Mouse (Mus musculus) brain, embryonic 14.5 days (tissue): ENCODE measurements around the gene Etfbkmt. TPM values are rescaled to one million over a fixed set of nuclear protein-coding genes. Genes with fewer than 3 reads are reported as not detected.

Source experiments
- DNase-seq: peaks from one replicate; pipeline ENCODE4 v3.0.0-alpha.2; 2011; ENCODE audit warnings: low read depth
- CTCF ChIP-seq: fragments of 200-500 bp; IDR thresholded peaks from 2 replicates; pipeline ENCODE4 v1.5.1; 2012; ENCODE audit warnings: inconsistent platforms, mild to moderate bottlenecking, moderate library complexity, borderline replicate concordance; ENCODE audit not compliant: insufficient read depth, insufficient read length; ENCODE audit errors: extremely low read depth
- POLR2A ChIP-seq: fragments of 200-500 bp; IDR thresholded peaks from 2 replicates; pipeline ENCODE4 v1.6.1; 2012; ENCODE audit warnings: mild to moderate bottlenecking, inconsistent platforms, borderline replicate concordance; ENCODE audit not compliant: poor library complexity, insufficient read depth, insufficient read length, severe bottlenecking; ENCODE audit errors: extremely low read depth
- polyA plus RNA-seq: library from polyadenylated mRNA; depleted of rRNA; stranded (reverse); fragments of >200 nt; gene quantifications from 2 replicates; pipeline ENCODE4 v1.2.3, GENCODE M21; 2012; rRNA removed

The Etfbkmt gene
- 5.3 and 6.4 TPM in 2 replicates for polyA plus RNA-seq

GRCm38 (mm10) chr6:149139471-149139870, at the start of gene Etfbkmt:
Etfbkmt (plus strand) TSS chr6:149139849.
- DNase-seq: no peak
- TF ChIP-seq CTCF (no peak), POLR2A (no peak)

GRCm38 (mm10) chr6:149092406-149092805, 47.2 kb upstream of the Etfbkmt start:
- DNase-seq: no peak
- no peak for TF ChIP-seq CTCF
- TF ChIP-seq POLR2A: no peak

GRCm38 (mm10) chr6:149093465-149093864, 46.2 kb upstream of the Etfbkmt start:
- no peak for DNase-seq
- no peak for TF ChIP-seq CTCF
- TF ChIP-seq POLR2A: no peak

GRCm38 (mm10) chr6:149094555-149094954, 45.1 kb upstream of the Etfbkmt start:
- TF ChIP-seq POLR2A (no peak), CTCF (no peak)
- DNase-seq: no peak

GRCm38 (mm10) chr6:149095389-149095788, 44.3 kb upstream of the Etfbkmt start:
- peak; percentile 47 for DNase-seq

GRCm38 (mm10) chr6:149096233-149096632, 43.4 kb upstream of the Etfbkmt start:
- no peak for TF ChIP-seq CTCF
- no peak for TF ChIP-seq POLR2A
- DNase-seq: no peak

More at GRCm38 (mm10) chr6:149095389-149095788, 44.3 kb upstream of the Etfbkmt start:
- TF ChIP-seq POLR2A (no peak), CTCF (no peak)

GRCm38 (mm10) chr6:149097276-149097675, 42.4 kb upstream of the Etfbkmt start:
- no peak for DNase-seq

GRCm38 (mm10) chr6:149098993-149099392, 40.7 kb upstream of the Etfbkmt start:
- TF ChIP-seq CTCF: no peak
- TF ChIP-seq POLR2A: no peak
- no peak for DNase-seq

More at GRCm38 (mm10) chr6:149097276-149097675, 42.4 kb upstream of the Etfbkmt start:
- TF ChIP-seq CTCF (no peak), POLR2A (no peak)

- TF ChIP-seq POLR2A: no peak
- 0 out of 2 replicates have a peak, but pooled peaks have one; percentile 0 for TF ChIP-seq CTCF
- DNase-seq: peak; percentile 83
Measured at GRCm38 (mm10) chr6:149100174-149101075, 39.2 kb upstream of the Etfbkmt start.

- TF ChIP-seq CTCF (no peak), POLR2A (peak; percentile 89)
- DNase-seq: peak; percentile 95
Measured at GRCm38 (mm10) chr6:149101076-149101942, 38.3 kb upstream of the Etfbkmt start, which contains the start of gene Dennd5b. Dennd5b (minus strand) TSS chr6:149101680.

GRCm38 (mm10) chr6:149101943-149102243, 37.8 kb upstream of the Etfbkmt start:
- TF ChIP-seq CTCF (no peak), POLR2A (no peak)

GRCm38 (mm10) chr6:149103451-149103850, 36.2 kb upstream of the Etfbkmt start:
- TF ChIP-seq CTCF: no peak
- no peak for TF ChIP-seq POLR2A
- DNase-seq: peak; percentile 58

More at GRCm38 (mm10) chr6:149101943-149102243, 37.8 kb upstream of the Etfbkmt start:
- no peak for DNase-seq

- DNase-seq: no peak
- TF ChIP-seq CTCF (no peak), POLR2A (no peak)
Measured at GRCm38 (mm10) chr6:149107615-149108014, 32.0 kb upstream of the Etfbkmt start.
